Comparison of ENCODE assay signal across 8 mouse cellular contexts in the genomic region with DNA sequence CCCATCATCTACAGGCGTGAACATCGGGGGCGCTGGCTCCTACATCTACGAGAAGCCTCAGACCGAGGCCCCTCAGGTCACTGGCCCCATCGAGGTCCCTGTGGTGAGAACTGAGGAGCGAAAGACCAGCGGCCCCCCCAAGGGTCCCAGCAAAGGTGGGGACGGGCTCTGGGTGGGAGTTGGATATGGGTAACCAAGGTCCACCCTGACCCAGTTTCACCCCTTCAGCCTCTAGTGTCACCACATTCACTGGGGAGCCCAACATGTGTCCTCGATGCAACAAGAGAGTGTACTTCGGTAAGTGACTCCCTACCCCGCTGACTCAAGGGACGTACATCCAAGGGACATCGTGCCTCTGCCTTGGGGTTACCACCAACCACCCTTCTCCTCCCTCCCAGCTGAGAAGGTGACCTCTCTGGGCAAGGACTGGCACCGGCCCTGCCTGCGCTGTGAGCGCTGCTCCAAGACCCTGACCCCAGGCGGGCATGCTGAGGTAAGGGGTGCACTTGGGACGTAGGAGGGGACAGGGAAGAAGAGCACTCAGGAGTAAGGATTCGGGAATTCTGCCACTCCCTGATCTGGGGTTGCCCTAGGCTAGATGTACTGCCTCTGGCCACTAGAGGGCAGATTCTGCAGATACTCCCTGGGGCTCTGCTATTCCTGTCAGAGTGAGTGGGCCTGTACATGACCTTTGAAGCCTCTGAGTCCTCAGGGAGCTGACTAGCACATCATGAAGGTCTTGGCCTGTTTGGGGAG. TPM values are rescaled to one million over a fixed set of nuclear protein-coding genes. Genes with fewer than 3 reads are reported as not detected.
A peak's percentile ranks its signal among the peaks of the same experiment; 100 is the strongest.
DNase-seq lines count a peak whose midpoint lies in the region; ATAC-seq and TF ChIP-seq lines count a peak whose summit lies in the region.

No protein-coding gene starts in this region.

- 0 out of 2 replicates have a peak, but pooled peaks cover 3% of the 10 kb centered on the region for H3K27me3 ChIP-seq in spleen, adult 2 months (ENCODE audit: control insufficient read depth, insufficient read depth, low read length)

- H3K4me1 ChIP-seq in spleen, adult 2 months (ENCODE audit: control insufficient read depth, insufficient read depth, insufficient read length), result peaks cover 27% of the 10 kb centered on the region; the same call in 1 of the 2 replicates

- H3K36me3 ChIP-seq in spleen, adult 2 months (ENCODE audit: control insufficient read depth, insufficient read depth, low read length), result no peaks in the 10 kb centered on the region

- TF ChIP-seq CTCF in spleen, adult 2 months (IDR thresholded peaks at IDR 0.05; ENCODE audit: extremely low read depth, insufficient read depth, insufficient read length, insufficient replicate concordance), result peak; percentile 60; the same call in 1 of the 2 replicates

- ATAC-seq in granulocyte monocyte progenitor cell, adult 5-6 weeks (replicated peaks; ENCODE audit: poor library complexity, severe bottlenecking), result peak; percentile 13; the same call in 1 of the 2 replicates
- no peak for ATAC-seq in inflammation-experienced regulatory T-cells, adult 6 months

- H3K27ac ChIP-seq in spleen, adult 2 months (ENCODE audit: insufficient read depth, low read length), result no peak overlapping the region

- 76% methylated on average over 20 of the region's 20 CpGs for WGBS in spleen, adult 2 months

- peak; percentile 50 for DNase-seq in cerebellum, adult 9-11 months
- no peak for DNase-seq in cerebellum, postnatal 4 days (ENCODE audit: low spot score in 2 of 2)
- DNase-seq in spleen, adult 2 months (ENCODE audit: low read depth in 1 of 2, low spot score in 2 of 2), result peak; percentile 14 to 38
- no peak for DNase-seq in spleen, adult 12 weeks (ENCODE audit: low spot score)
- peak; percentile 55 to 71 for DNase-seq in lung, adult 18-20 months
- DNase-seq in yolk sac, embryonic 10.5 days (ENCODE audit: low spot score), result peak; percentile 44

- H3K4me3 ChIP-seq in spleen, adult 2 months (ENCODE audit: extremely low read depth, insufficient read depth, insufficient read length), result no peak overlapping the region

- no peak for TF ChIP-seq POLR2A in spleen, adult 2 months (IDR thresholded peaks at IDR 0.05; ENCODE audit: low read depth, low read length)

RNA-seq across cellular contexts. Expression of gene Crip1, which starts 1.9 kb away (rescaled TPM):
- polyA plus RNA-seq in spleen, adult 2 months (2012; rRNA removed), result 414 and 544 TPM in 2 replicates
- total RNA-seq in granulocyte monocyte progenitor cell, adult 5-6 weeks (2014; fragmentation: Nextera tagmentation), result 161 and 242 TPM in 2 replicates
- 84.6 and 103 TPM in 2 replicates for total RNA-seq in granulocyte monocyte progenitor cell, adult 5-6 weeks (2017)
- polyA plus RNA-seq in inflammation-experienced regulatory T-cells, adult 6 months (2017; shearing (Covaris generic)), result 1,000 to 10,000 TPM in 1 of 3 experiments, 100 to 1,000 TPM in 2; 839 to 2,286 (median 900) TPM

RNA-seq across cellular contexts. Expression of gene Crip2, which starts 4.1 kb away (rescaled TPM):
- polyA plus RNA-seq in spleen, adult 2 months (2012; rRNA removed), result 137 and 141 TPM in 2 replicates
- not detected in 2 replicates for total RNA-seq in granulocyte monocyte progenitor cell, adult 5-6 weeks (2014; fragmentation: Nextera tagmentation)
- 0.46 TPM in 1 of 2 replicates, not detected in the other for total RNA-seq in granulocyte monocyte progenitor cell, adult 5-6 weeks (2017)
- polyA plus RNA-seq in inflammation-experienced regulatory T-cells, adult 6 months (2017; shearing (Covaris generic)), result 10 to 100 TPM in 1 of 3 experiments, 1 to 10 TPM in 2; 4.9 to 10.4 (median 6.0) TPM

RNA-seq across cellular contexts. Expression of gene Tedc1, which starts 12.0 kb away (rescaled TPM):
- polyA plus RNA-seq in spleen, adult 2 months (2012; rRNA removed), result 16.8 and 23.2 TPM in 2 replicates
- total RNA-seq in granulocyte monocyte progenitor cell, adult 5-6 weeks (2014; fragmentation: Nextera tagmentation), result 6.5 and 11.1 TPM in 2 replicates
- 6.1 and 22.6 TPM in 2 replicates for total RNA-seq in granulocyte monocyte progenitor cell, adult 5-6 weeks (2017)
- 10 to 100 TPM in 1 of 3 experiments, 1 to 10 TPM in 1, under 1 TPM in 1; 0.90 to 12.3 (median 3.1) TPM for polyA plus RNA-seq in inflammation-experienced regulatory T-cells, adult 6 months (2017; shearing (Covaris generic))

RNA-seq across cellular contexts. Expression of gene Tmem121, which starts 41.6 kb away (rescaled TPM):
- 1.7 and 2.1 TPM in 2 replicates for polyA plus RNA-seq in spleen, adult 2 months (2012; rRNA removed)
- total RNA-seq in granulocyte monocyte progenitor cell, adult 5-6 weeks (2014; fragmentation: Nextera tagmentation), result 0.17 TPM in 1 of 2 replicates, not detected in the other
- total RNA-seq in granulocyte monocyte progenitor cell, adult 5-6 weeks (2017), result not detected in 2 replicates
- polyA plus RNA-seq in inflammation-experienced regulatory T-cells, adult 6 months (2017; shearing (Covaris generic)), result under 1 TPM in 1 of 3 experiments, not detected in 2; 0.23 TPM

RNA-seq across cellular contexts. Expression of gene Mta1, which starts 46.1 kb away (rescaled TPM):
- polyA plus RNA-seq in spleen, adult 2 months (2012; rRNA removed), result 55.6 and 77.7 TPM in 2 replicates
- 73.6 and 85.1 TPM in 2 replicates for total RNA-seq in granulocyte monocyte progenitor cell, adult 5-6 weeks (2014; fragmentation: Nextera tagmentation)
- total RNA-seq in granulocyte monocyte progenitor cell, adult 5-6 weeks (2017), result 21.0 and 27.6 TPM in 2 replicates
- 10 to 100 TPM; 12.1 to 15.0 (median 13.8) TPM for polyA plus RNA-seq in inflammation-experienced regulatory T-cells, adult 6 months (2017; shearing (Covaris generic))

Comparison
In these comparisons a context has a peak if more than half of its experiments do, and no peak if none do; other contexts are left out.
1. DNase-seq: peak in cerebellum, adult 9-11 months (single experiment), spleen, adult 2 months (2 of 2), lung, adult 18-20 months (2 of 2) and yolk sac, embryonic 10.5 days (single experiment); none in cerebellum, postnatal 4 days (0 of 2) and spleen, adult 12 weeks (single experiment).
2. RNA of gene Crip2, which starts 4.1 kb away (polyA plus RNA-seq): 137 to 141 TPM in spleen, adult 2 months; 4.9 to 10.4 TPM in inflammation-experienced regulatory T-cells, adult 6 months; every median in the first group is over 10 times any median in the second.